Mouse (Mus musculus) liver, embryonic 14.5 days (tissue): ENCODE results near the gene Rimbp3.

Experiments
- CTCF ChIP-seq: IDR thresholded peaks from 2 replicates; pipeline ENCODE4 v1.5.1; 2016; ENCODE audit warnings: antibody characterized with exemption, low read depth, control low read depth
- EP300 ChIP-seq: IDR thresholded peaks from 2 replicates; pipeline ENCODE4 v1.6.1; 2016; ENCODE audit warnings: antibody characterized with exemption, low read depth

GRCm38 (mm10) chr16:17183003-17183402 lies 25.4 kb upstream of the Rimbp3 start:
- TF ChIP-seq CTCF (no peak), EP300 (no peak)
